Mouse (Mus musculus) heart, adult 9 months (tissue): ENCODE measurements around the gene Mrpl55.

ENCODE experiments used
- DNase-seq, 2 experiments: peaks; one replicate each; pipeline ENCODE4 v3.0.0; 2022; ENCODE audit warnings: low spot score in 2 of 2

Gene Mrpl55

DNA sequence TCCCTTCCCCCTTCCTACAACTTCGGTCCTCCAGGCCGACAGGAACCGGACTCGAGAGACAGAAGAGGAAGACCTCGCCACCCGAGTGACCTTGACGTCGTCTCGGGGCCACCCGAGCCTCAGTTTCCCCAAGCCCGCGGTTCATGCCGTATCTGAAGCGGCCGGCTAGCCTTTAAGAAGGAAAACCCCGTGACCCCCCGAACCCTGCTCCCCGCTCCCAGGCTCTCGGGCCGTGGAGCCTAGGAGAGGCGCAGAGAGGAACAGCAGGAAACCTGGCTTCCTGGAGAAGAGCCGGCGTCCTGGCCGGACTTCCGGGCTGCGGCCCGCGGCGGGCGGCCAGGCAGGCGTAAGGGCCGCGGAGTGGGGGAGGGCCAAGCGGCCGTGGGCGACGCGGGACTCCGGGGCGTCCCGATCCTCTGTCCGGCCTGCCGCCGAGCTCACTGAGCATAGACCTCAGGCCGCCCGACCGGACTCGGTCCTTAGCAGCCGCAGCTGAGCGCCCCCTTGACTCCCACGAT lies 25.4 kb downstream of the Mrpl55 start:
- DNase-seq, result no peak

DNA sequence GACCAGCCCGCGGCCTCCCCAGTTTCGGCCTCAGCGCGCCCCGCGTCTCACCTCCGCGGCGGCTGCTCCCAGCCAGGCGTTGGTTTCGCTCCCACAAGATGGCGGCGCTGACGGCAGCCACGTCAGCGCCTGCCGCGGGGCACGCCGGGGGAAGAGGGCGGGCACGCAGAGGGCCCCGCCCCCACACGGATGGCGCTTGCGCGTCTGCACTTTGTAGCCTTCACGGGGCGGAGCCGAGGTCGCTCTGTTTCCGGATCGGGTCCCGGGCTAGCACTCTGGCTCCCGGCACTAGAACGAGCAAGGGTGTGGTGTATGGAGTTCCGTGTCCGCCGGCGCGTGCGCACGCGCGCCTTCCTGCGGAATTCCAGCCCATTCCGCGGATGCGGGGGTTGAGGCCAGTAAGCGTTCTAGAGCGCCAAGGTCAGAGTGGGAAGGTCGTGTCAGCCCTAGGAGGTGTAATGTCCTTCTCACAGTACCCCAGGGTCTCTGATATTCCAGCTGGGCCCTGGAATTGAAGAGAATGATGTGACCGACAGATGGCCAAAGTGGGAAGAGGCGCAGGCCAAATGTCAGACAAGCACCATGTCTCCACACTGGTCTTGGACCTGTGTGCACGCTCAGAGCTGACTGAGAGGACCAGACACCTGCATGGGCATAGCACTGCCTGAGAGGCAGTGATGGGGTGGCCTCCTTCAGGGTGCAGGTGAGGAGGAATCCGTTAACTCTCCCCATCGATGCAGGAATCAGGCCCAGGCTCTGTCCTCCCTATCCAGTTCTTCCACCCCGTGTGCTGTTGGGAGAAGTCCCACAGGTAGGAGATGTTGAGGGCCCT lies 26.1 kb downstream of the Mrpl55 start, which contains the start of gene Arf1:
TSS of gene Arf1 (minus strand) at position 149 of the 832 bp plus-strand sequence.
- peak; percentile 94 to 96 for DNase-seq

DNA sequence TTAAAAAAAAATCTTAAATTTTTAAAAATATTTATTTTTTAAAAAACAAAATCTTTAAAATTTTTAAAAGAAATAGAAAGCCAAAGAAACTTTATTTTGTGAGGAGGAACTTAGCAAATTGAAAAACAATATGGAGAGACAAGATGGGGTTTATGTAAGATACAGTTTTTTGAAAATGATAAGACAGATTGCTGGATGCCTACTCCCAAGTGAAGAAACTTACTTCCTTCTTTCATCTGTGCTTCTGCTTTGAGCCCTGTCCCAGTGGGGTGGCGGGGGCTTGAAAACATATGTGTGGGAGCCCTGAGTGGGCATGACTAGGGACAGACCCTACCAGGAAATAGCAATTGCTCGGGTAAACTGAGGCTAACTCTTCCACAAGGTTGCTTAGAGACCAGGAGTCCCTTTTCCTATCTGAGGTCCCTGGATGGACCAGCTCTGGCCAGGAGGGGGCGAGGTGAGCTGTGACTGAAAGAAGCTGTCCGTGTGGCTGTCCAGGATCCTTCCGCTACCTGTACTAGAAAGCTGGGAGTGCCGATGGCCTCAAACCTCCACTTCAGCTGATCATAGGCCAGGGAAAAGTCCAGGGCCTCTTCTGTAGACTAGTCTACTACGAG lies 28.0 kb downstream of the Mrpl55 start:
- peak in 1 of 2 experiments; percentile 49 for DNase-seq

DNA sequence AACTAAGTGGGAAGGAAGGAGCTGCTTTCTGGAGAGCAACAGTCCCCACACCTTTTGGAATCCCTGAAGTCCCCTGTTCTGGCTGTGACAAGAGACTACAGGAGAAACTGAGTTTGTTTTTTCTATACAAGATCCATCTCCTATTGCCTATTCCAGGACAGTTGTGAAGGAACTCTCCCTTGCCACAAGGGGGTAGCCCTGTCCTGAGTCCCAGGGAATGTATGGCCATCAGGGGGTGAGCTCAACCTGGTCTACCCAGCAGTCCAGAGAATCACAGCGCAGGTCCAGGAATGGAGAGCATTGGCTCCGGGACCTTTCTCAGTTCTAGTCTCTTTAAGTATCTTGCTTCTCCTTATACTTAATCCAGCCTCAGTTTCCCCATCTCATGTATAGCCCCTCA lies 30.5 kb downstream of the Mrpl55 start:
- no peak for DNase-seq

DNA sequence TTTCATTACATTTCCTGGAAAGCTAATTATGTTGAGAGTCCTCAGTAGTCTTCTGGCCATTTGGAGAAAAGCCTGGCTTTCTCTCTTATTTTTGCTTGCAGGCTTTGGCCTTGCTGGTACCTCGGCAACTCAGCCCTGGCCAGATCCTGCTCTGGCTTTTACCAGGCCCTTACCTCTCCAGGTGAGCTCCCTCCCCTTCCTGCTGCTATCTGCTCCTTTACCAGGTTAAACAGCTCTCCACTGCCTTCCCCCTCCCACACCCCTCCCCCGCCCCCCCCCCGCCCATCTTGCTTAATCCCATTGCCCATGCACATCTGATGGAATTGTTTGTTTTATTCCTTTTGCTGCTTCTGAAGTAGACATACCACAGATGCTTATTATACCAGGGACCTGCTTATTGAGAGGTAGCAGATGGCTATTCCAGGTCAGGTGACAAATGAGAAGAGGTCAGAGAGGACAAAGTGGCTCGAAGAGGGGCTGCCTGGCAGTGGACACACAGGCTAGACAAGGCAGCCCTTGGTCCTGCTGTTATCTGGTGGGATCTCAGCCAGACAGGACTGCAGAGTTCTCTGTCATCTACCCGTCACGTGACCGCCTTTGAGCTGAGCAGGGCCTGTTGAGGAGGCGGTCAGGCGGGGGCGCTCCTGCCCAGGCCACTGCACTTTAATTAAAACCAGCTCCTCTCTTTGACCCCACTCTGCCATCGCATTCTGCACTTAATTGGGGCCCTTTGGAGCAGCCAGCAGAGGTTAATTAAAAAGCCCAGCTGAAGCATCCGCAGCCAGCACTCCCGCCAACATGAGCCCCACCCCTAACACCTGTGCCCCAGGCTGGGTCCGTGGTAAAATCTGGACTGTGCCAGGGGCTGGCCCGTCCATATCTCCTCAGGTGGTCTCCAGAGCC lies 36.5 kb downstream of the Mrpl55 start:
- peak in 1 of 2 experiments; percentile 53 for DNase-seq

DNA sequence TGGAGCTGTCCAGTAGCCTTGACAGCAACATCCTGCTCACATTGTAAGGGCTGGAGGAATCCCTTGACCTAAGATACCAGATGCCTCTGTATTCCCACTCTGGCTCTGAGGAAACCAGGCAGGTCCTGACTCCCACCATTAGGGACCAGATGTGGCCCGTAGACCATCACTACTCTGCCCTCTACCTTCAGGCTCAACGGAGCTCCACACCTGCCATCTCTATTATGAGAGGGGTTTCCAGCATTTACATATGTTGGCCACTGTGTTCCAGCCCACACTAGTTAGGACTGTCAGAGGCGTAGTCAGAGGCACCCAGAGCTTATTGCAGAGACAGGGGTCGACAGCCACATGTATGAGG lies 37.1 kb downstream of the Mrpl55 start:
- DNase-seq, result no peak

DNA sequence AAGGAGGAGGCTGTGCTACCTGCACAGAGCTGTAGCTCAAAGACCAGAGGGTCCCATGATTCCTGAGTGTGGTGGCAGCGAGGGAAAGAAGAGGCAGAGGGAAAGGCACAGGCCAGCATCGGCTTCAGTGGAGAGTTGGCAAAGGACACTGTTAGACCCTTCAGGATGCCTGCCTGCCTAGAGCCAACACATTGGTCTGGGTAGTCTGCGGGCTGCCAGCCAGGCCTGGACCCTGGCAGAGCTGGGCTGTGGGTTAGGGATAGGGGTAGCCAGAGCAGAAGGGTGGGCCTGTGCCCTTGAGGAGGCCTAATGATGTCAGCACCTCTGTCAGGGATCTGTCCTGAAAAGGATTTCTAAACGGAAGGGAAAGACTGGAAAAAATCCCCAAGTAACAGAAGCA lies 37.5 kb downstream of the Mrpl55 start:
- DNase-seq, result no peak

DNA sequence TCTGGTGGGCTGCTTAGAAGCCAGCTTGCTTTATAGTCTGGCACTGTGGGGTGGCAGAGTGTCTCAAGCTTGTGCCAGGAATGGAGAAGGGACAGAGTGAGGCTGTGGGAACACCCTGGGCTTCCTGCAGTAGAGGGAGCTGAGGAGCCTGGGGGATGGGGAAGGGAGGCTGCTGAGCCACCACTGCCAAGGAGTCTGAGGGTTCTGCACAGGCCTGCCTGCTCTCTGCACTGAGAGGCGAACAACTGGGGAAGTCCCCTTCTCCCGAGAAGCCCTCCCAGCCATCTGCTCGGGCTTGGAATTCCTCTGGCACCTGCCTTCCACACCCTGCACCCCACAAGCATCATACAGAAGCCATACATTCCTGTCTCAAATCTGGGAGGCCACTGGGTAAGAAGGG lies 39.6 kb downstream of the Mrpl55 start:
- DNase-seq, result no peak

DNA sequence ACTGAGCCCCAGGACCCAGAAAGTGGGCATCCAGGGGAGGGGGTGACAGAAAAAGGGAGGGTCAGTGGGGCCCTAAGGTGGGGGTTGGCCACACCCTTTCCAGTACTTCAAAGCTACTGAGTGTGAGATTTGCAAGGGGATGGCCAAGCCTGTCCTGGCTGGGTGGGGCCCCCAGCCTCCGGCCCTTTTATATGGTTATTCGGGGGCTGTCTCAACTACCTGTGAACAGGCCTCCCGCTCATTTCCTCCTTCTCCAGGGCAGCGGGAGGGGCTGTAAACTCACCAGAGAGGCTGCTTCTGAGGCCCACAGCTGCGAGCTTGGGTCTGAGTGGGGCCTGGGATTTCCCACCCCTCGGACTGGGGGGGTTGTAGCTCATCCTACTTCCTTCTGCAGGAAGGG lies 41.6 kb downstream of the Mrpl55 start:
- no peak for DNase-seq

DNA sequence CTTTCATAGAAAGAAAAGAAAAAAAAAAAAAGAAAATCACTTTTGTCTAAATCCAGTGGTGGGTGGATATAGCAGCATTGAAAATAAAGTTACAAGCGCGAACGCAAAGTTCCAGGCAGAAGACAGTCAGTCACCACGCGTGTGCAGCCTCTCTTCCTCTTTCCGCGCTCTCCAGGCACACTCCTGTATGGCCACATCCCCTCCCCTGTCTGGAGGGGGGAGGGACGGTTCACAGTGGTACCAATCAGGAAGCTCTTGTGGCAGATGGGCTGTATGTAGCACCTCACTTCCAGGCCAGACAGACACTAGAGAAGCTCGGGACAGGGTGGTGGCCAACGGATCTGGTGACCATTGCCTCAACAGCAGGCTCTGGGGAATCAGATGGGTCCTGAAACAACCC lies 45.8 kb downstream of the Mrpl55 start:
- no peak for DNase-seq
